Mouse (Mus musculus) lung, embryonic 16.5 days (tissue): ENCODE results near the gene Hivep3. TPM values are rescaled to one million over a fixed set of nuclear protein-coding genes. Genes with fewer than 3 reads are reported as not detected.

Experiments used
- ATAC-seq: fragments of 200-750 bp; cut with Nextera tagmentation; 2 replicates; pipeline ENCODE4 v1.8.0; 2017; ENCODE audit warnings: low read depth, mild to moderate bottlenecking, moderate library complexity
- H3K27ac ChIP-seq: fragments of 300-500 bp; sonication (generic); 2 replicates; pipeline ENCODE4 v1.5.1; 2014; ENCODE audit warnings: mild to moderate bottlenecking, control low read depth, low read length
- H3K27me3 ChIP-seq: fragments of 300-500 bp; sonication (generic); 2 replicates; pipeline ENCODE4 v1.6.1; 2014; ENCODE audit warnings: low read depth, low read length, mixed read lengths; ENCODE audit not compliant: control insufficient read depth, insufficient read depth
- H3K36me3 ChIP-seq: fragments of 300-500 bp; sonication (generic); 2 replicates; pipeline ENCODE4 v1.6.1; 2014; ENCODE audit warnings: low read length; ENCODE audit not compliant: control insufficient read depth, insufficient read depth
- H3K4me1 ChIP-seq: fragments of 300-500 bp; sonication (generic); replicated peaks from 2 replicates; pipeline ENCODE4 v1.6.1; 2014; ENCODE audit warnings: low read length, mixed read lengths; ENCODE audit not compliant: control insufficient read depth, insufficient read depth
- H3K4me2 ChIP-seq: fragments of 300-500 bp; sonication (generic); 2 replicates; pipeline ENCODE4 v1.6.1; 2014; ENCODE audit warnings: low read depth, low read length, control low read depth
- H3K4me3 ChIP-seq: fragments of 300-500 bp; sonication (generic); 2 replicates; pipeline ENCODE4 v1.5.1; 2014; ENCODE audit warnings: mild to moderate bottlenecking, low read length, control low read depth
- H3K9ac ChIP-seq: fragments of 300-500 bp; sonication (generic); 2 replicates; pipeline ENCODE4 v1.6.1; 2014; ENCODE audit warnings: low read length, control low read depth
- H3K9me3 ChIP-seq: fragments of 300-500 bp; sonication (generic); 2 replicates; pipeline ENCODE4 v1.6.1; 2016; ENCODE audit warnings: low read length; ENCODE audit not compliant: control insufficient read depth
- WGBS: fragments of 180-500 bp; shearing (Covaris S2); extraction: QIAGEN DNeasy Blood & Tissue Kit; methylation state at CpG from one replicate; pipeline ENCODE4 v1.1.7; 2014; 5-methylcytosine and 5-hydroxymethylcytosine counted together
- polyA plus RNA-seq: library from polyadenylated mRNA; unstranded; fragments of >200 nt; fragmentation: Nextera tagmentation; extraction: Ambion mirVana; gene quantifications from 2 replicates; pipeline ENCODE4 v1.2.1, GENCODE M21; 2015

Hivep3 gene
- polyA plus RNA-seq, 1 experiment from 2014 or later, result 30.3 TPM

DNA sequence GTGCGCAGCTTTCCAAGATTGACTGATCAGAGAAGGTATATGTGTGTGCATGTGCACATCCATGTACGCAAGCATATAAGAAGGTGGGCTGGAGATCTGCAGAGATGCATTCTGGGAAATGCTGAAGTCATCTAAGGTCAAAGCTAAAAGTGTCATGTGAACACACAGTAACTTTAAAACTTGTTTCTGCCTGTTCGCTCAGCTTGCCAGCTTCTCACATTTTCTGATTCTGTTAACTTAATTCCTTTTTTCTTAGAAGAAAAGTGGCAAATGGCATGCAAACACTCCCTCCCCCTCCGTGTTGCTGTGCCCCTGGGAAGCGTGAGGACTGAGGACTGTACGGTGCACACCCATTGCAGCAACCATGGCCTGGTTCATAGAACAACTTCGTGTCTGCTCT is 308.9 kb downstream of the Hivep3 start:
- ATAC-seq, result no peak
- H3K27me3 ChIP-seq, result no peaks in the 10 kb centered on the region
- no peak overlapping the region for H3K4me3 ChIP-seq
- no peak overlapping the region for H3K27ac ChIP-seq
- H3K4me1 ChIP-seq, result peaks cover 4% of the 10 kb centered on the region; the same call in 1 of the 2 replicates
- no peak overlapping the region for H3K9ac ChIP-seq
- no peaks in the 10 kb centered on the region for H3K36me3 ChIP-seq
- 79% methylated on average over 7 of the region's 7 CpGs for WGBS
- no peaks in the 10 kb centered on the region for H3K9me3 ChIP-seq
- H3K4me2 ChIP-seq, result no peak overlapping the region

DNA sequence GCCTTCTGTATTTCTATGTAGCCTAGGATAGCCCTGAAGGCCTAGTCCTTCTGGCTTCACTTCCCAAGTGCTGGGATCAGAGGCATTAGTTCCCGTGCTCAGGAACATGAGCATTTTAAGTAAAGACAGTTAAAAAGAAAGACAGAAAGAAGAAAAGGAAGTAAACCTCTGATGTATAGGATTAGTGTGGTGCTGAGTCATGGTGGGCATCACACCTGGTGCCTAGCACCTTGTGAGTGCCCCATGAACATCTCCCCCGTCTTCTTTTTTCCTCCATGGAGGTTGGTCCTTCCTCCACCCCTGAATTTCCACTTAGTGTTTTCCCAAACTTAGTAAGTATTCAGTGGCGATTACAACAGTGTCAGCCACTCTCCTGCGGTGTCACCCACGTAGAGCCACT is 311.0 kb downstream of the Hivep3 start:
- Histone ChIP-seq H3K4me1 (peaks cover 4% of the 10 kb centered on the region; the same call in 1 of the 2 replicates), H3K4me2 (no peak overlapping the region), H3K9me3 (no peaks in the 10 kb centered on the region), H3K4me3 (no peak overlapping the region), H3K27ac (no peak overlapping the region), H3K9ac (no peak overlapping the region), H3K27me3 (no peaks in the 10 kb centered on the region), H3K36me3 (no peaks in the 10 kb centered on the region)
- ATAC-seq, result no peak
- WGBS, result 76% methylated on average over 5 of the region's 5 CpGs

DNA sequence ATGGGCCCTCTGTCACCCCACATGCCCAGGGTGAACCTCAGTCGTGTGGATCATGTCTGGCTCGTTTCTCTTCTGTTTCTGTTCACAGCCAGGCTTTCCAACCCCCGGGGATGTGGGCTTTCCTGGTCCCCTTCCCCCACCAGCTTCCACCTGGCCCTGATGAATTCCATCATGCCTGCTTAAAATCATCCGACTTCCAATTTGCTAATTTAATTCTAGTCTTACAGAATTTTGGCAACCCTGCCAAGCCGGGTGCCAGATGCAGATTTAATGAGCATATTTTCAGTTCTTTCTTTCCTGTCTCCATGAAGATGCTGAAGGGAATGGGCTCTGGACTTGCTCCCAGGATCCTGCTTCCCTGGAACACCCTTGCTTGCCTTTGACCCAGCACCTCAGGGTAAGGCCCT is 311.6 kb downstream of the Hivep3 start:
- 49% methylated on average over 5 of the region's 5 CpGs for WGBS
- ATAC-seq, result no peak

DNA sequence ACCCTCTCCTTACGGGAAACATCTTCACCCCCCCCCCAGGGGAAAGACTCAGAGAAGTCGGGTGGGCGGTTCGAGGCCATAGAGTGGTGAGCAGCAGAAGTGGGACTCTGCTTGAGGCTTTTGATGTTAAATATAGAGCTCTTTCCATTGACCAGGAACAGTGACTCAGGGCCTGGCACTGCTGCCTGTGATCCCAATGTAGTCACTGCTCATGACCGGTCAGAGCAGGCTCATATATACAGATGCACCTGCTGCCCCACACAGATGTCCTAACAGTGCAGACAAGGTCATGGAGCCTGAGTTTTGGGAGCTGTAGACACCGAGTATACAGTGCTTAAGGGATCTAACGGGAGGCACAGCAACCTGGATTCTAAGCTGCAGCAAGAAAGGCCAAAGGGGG is 312.3 kb downstream of the Hivep3 start:
- H3K9me3 ChIP-seq, result no peaks in the 10 kb centered on the region
- H3K4me2 ChIP-seq, result no peak overlapping the region
- H3K9ac ChIP-seq, result no peak overlapping the region
- H3K36me3 ChIP-seq, result no peaks in the 10 kb centered on the region
- no peak overlapping the region for H3K4me3 ChIP-seq
- WGBS, result 84% methylated on average over 7 of the region's 7 CpGs
- ATAC-seq, result no peak
- no peaks in the 10 kb centered on the region for H3K27me3 ChIP-seq
- no peak overlapping the region for H3K27ac ChIP-seq
- H3K4me1 ChIP-seq, result peaks cover 4% of the 10 kb centered on the region; the same call in 1 of the 2 replicates

More for the DNA sequence above, 311.6 kb downstream of the Hivep3 start:
- H3K9ac ChIP-seq, result no peak overlapping the region
- no peaks in the 10 kb centered on the region for H3K36me3 ChIP-seq
- no peak overlapping the region for H3K4me2 ChIP-seq
- H3K4me3 ChIP-seq, result no peak overlapping the region
- H3K9me3 ChIP-seq, result no peaks in the 10 kb centered on the region
- H3K4me1 ChIP-seq, result peaks cover 4% of the 10 kb centered on the region; the same call in 1 of the 2 replicates
- H3K27me3 ChIP-seq, result no peaks in the 10 kb centered on the region
- H3K27ac ChIP-seq, result no peak overlapping the region

DNA sequence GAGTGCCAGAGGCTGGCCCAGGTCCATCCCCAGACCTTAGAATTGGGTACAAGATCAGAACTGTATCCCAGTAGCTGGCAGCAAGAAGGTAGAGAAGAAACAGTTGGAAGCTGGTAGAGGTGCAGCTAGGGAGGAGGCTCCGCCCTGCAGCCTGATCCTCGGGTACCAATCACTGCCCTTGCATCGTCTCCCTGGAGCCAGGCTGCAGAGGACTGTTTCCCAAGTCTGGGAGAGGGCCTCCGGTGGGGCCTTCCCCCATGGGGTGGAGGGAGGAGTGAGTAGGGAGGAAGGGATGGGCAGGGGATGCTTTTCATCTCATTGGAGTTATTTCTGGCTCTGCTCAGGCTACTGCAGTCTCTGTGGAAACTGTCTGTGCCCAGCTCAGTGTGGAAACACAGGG is 313.5 kb downstream of the Hivep3 start:
- H3K27ac ChIP-seq, result no peak overlapping the region
- H3K4me1 ChIP-seq, result peaks cover 4% of the 10 kb centered on the region; the same call in 1 of the 2 replicates
- H3K9ac ChIP-seq, result no peak overlapping the region
- WGBS, result 26% methylated on average over 4 of the region's 4 CpGs
- no peak overlapping the region for H3K4me2 ChIP-seq
- ATAC-seq, result no peak
- H3K27me3 ChIP-seq, result no peaks in the 10 kb centered on the region
- no peak overlapping the region for H3K4me3 ChIP-seq
- no peaks in the 10 kb centered on the region for H3K36me3 ChIP-seq
- no peaks in the 10 kb centered on the region for H3K9me3 ChIP-seq

DNA sequence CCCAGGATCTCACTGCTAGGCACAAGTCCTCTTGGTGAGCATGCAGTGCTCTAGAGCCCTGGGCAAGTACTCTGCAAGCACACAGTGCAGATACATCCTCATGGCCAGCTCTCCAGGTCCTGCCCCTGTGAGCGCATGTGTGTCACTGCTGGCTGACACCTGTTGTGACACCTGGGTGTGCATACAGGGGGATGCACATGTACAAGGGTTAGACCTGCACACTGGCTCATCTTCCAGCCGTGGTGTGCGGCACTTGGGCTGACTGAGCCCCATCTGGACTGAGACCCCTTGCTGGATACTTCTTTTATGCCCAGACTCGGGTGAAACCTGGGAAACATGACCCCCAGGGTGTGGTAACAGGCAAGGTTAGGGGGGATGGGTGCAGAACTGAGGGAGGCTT is 314.7 kb downstream of the Hivep3 start:
- no peak overlapping the region for H3K4me3 ChIP-seq
- no peak overlapping the region for H3K27ac ChIP-seq
- 78% methylated on average over 4 of the region's 4 CpGs for WGBS
- no peak for ATAC-seq
- no peaks in the 10 kb centered on the region for H3K36me3 ChIP-seq
- H3K27me3 ChIP-seq, result no peaks in the 10 kb centered on the region
- no peak overlapping the region for H3K4me2 ChIP-seq
- no peaks in the 10 kb centered on the region for H3K9me3 ChIP-seq
- peaks cover 4% of the 10 kb centered on the region; the same call in 1 of the 2 replicates for H3K4me1 ChIP-seq
- H3K9ac ChIP-seq, result no peak overlapping the region

DNA sequence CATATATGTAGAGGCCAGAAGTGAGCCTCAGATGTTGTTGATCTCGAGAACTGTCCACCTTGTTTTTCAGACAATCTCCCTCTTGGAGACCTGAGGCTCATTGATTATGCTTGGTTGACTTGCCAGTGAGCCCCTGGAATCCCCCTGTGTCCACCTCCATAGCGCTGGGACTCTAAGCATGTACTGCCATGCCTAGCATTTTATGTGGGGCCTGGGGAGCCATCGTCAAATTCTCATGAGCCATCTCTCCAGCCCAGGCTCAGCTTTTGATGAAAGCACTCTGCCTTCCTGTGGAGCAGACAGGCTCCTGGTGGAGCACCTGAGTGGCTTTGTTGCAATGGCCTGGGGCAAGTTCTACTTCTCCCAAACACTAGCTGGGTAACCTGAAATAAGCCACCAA is 316.3 kb downstream of the Hivep3 start:
- H3K4me2 ChIP-seq, result no peak overlapping the region
- H3K4me3 ChIP-seq, result no peak overlapping the region
- WGBS, result 91% methylated on average over 3 of the region's 3 CpGs
- no peak overlapping the region for H3K27ac ChIP-seq
- no peaks in the 10 kb centered on the region for H3K27me3 ChIP-seq
- no peak overlapping the region for H3K9ac ChIP-seq
- H3K36me3 ChIP-seq, result no peaks in the 10 kb centered on the region
- ATAC-seq, result no peak
- H3K9me3 ChIP-seq, result no peaks in the 10 kb centered on the region
- H3K4me1 ChIP-seq, result peaks cover 4% of the 10 kb centered on the region; the same call in 1 of the 2 replicates

DNA sequence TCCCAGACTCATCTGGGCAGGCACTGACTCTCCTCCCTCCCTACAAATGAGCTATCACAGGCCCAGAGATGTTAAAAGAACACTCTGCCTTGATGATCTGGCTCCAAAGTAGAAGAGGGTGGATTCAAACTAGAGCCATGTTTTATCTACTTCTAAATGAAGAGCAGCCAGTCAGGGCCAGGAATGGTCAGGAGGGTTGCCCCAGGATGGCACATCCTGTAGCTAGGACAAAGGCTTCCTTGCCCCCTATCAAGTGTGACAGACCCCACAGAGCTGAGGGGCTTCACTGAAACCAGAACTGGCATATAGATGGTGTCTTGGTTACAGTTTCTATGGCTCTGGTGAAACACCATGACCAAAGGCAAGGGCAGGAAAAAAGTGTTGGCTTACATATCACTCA is 318.9 kb downstream of the Hivep3 start:
- no peak for ATAC-seq
- no peaks in the 10 kb centered on the region for H3K9me3 ChIP-seq
- H3K9ac ChIP-seq, result no peak overlapping the region
- no peak overlapping the region for H3K4me3 ChIP-seq
- H3K36me3 ChIP-seq, result no peaks in the 10 kb centered on the region
- no peaks in the 10 kb centered on the region for H3K4me1 ChIP-seq
- H3K4me2 ChIP-seq, result no peak overlapping the region
- no peaks in the 10 kb centered on the region for H3K27me3 ChIP-seq
- no peak overlapping the region for H3K27ac ChIP-seq

DNA sequence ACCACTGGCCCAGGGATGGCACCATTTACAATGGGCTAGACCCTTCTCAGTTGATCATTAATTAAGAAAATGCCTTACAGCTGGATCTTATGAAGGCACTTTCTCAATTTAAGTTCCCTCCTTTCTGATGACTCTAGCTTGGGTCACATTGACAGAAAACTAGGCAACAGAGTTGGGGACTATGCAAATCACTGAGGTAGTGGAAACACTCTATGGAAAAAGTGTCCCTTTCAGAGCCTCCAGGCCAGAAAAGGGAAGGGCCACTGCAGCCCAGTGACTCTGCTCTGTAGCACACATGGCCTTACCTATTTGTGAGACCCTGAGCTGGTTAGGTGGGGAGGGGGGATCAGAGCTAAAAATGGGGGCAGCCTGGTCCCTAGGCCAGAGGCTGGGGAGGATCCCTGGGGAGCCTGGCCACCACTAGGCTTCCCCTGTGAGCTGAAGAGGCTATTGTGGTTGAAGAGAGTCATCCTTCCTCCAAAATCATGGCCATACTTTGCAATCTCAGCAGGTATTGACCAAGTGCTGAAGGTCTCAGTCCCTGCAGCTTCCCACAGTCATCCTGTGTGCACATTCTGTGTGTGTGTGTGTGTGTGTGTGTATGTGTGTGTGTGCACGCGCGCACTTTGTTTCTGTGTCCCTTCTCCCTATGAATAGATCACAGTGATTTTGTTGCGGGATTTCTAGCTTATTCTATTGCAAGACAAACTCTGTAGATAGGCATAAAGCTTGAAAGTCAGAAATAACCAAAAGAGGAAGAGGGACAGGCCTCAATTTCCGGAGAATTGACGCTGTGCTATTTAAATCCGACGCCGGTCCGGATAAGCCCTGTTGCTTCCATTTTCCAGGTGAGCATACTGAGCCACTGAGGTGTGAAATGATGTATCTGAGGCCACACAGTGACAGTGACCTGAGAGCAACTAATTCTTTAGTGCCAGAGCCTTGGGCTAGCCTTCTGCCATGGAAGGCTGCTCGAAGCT is 319.7 kb downstream of the Hivep3 start:
- H3K27ac ChIP-seq, result no peak overlapping the region
- no peak overlapping the region for H3K4me3 ChIP-seq
- H3K36me3 ChIP-seq, result no peaks in the 10 kb centered on the region
- no peaks in the 10 kb centered on the region for H3K4me1 ChIP-seq
- no peak for ATAC-seq
- WGBS, result 91% methylated on average over 11 of the region's 11 CpGs
- no peaks in the 10 kb centered on the region for H3K27me3 ChIP-seq
- H3K9ac ChIP-seq, result no peak overlapping the region
- no peaks in the 10 kb centered on the region for H3K9me3 ChIP-seq
- no peak overlapping the region for H3K4me2 ChIP-seq
